Mouse (Mus musculus) olfactory bulb, adult 2 months (tissue): ENCODE results near the gene Nemf.

Source experiments
- CTCF ChIP-seq: fragments of 200-500 bp; IDR thresholded peaks from 2 replicates; pipeline ENCODE4 v1.5.1; 2012; ENCODE audit warnings: low read depth, mild to moderate bottlenecking, low read length, moderate library complexity; ENCODE audit not compliant: insufficient read depth
- POLR2A ChIP-seq: fragments of 200-500 bp; IDR thresholded peaks from 2 replicates; pipeline ENCODE4 v1.6.1; 2012; ENCODE audit warnings: mild to moderate bottlenecking, low read depth, low read length, moderate library complexity; ENCODE audit not compliant: insufficient read depth

GRCm38 (mm10) chr12:69287535-69287934, 69.4 kb downstream of the Nemf start:
- TF ChIP-seq CTCF: no peak
- TF ChIP-seq POLR2A: no peak
